Mouse (Mus musculus) stomach, embryonic 16.5 days (tissue): Measurements from ENCODE around the gene Rnaseh2c. TPM values are rescaled to one million over a fixed set of nuclear protein-coding genes. Genes with fewer than 3 reads are reported as not detected.

ENCODE experiments used
- ATAC-seq: fragments of 200-750 bp; cut with Nextera tagmentation; 2 replicates; pipeline ENCODE4 v1.8.0; 2017; ENCODE audit warnings: moderate number of reproducible peaks, moderate TSS enrichment; ENCODE audit not compliant: insufficient read depth, low FRiP score
- H3K27ac ChIP-seq: fragments of 300-500 bp; sonication (generic); 2 replicates; pipeline ENCODE4 v1.5.1; 2014; ENCODE audit warnings: low read length
- H3K27me3 ChIP-seq: fragments of 300-500 bp; sonication (generic); 2 replicates; pipeline ENCODE4 v1.6.1; 2014; ENCODE audit warnings: low read length, control low read depth, mixed read lengths; ENCODE audit not compliant: control insufficient read depth, insufficient read depth
- H3K36me3 ChIP-seq: fragments of 300-500 bp; sonication (generic); 2 replicates; pipeline ENCODE4 v1.6.1; 2014; ENCODE audit warnings: low read length; ENCODE audit not compliant: control insufficient read depth, insufficient read depth
- H3K4me1 ChIP-seq: fragments of 300-500 bp; sonication (generic); 2 replicates; pipeline ENCODE4 v1.6.1; 2014; ENCODE audit warnings: low read length, control low read depth, mixed read lengths; ENCODE audit not compliant: control insufficient read depth, insufficient read depth
- H3K4me2 ChIP-seq: fragments of 300-500 bp; sonication (generic); 2 replicates; pipeline ENCODE4 v1.6.1; 2014; ENCODE audit warnings: low read depth, low read length, mixed read lengths
- H3K4me3 ChIP-seq: fragments of 300-500 bp; sonication (generic); replicated peaks from 2 replicates; pipeline ENCODE4 v1.5.1; 2014; ENCODE audit warnings: mild to moderate bottlenecking, low read length
- H3K9ac ChIP-seq: fragments of 300-500 bp; sonication (generic); 2 replicates; pipeline ENCODE4 v1.6.1; 2014; ENCODE audit warnings: low read length
- H3K9me3 ChIP-seq: fragments of 300-500 bp; sonication (generic); replicated peaks from 2 replicates; pipeline ENCODE4 v1.6.1; 2016; ENCODE audit warnings: low read length, control low read depth; ENCODE audit not compliant: control insufficient read depth
- WGBS: fragments of 180-500 bp; shearing (Covaris S2); extraction: QIAGEN DNeasy Blood & Tissue Kit; methylation state at CpG from one replicate; pipeline ENCODE4 v1.1.7; 2014; 5-methylcytosine and 5-hydroxymethylcytosine counted together
- polyA plus RNA-seq: library from polyadenylated mRNA; unstranded; fragments of >200 nt; fragmentation: Nextera tagmentation; extraction: Ambion mirVana; gene quantifications from 2 replicates; pipeline ENCODE4 v1.2.1, GENCODE M21; 2015

Gene Rnaseh2c
- polyA plus RNA-seq, 1 experiment from 2014 or later = 125 TPM

- H3K4me1 ChIP-seq = 0 out of 2 replicates have a peak, but pooled peaks cover 7% of the 10 kb centered on the region
- peak overlapping the region; percentile 95 for H3K27ac ChIP-seq
- H3K36me3 ChIP-seq = no peaks in the 10 kb centered on the region
- WGBS = 18% methylated on average over 10 of the region's 10 CpGs
- peak overlapping the region; percentile 55 for H3K4me3 ChIP-seq
- H3K27me3 ChIP-seq = peaks cover 24% of the 10 kb centered on the region
- H3K9ac ChIP-seq = peak overlapping the region; percentile 71
- H3K4me2 ChIP-seq = peak overlapping the region; percentile 59
- ATAC-seq = 0 out of 2 replicates have a peak, but pooled peaks have one; percentile 17
- no peaks in the 10 kb centered on the region for H3K9me3 ChIP-seq
Observed at GRCm38 (mm10) chr19:5561252-5561790, 40.4 kb upstream of the Rnaseh2c start.

GRCm38 (mm10) chr19:5561886-5562285, 39.8 kb upstream of the Rnaseh2c start:
- no peaks in the 10 kb centered on the region for H3K36me3 ChIP-seq

GRCm38 (mm10) chr19:5562776-5563175, 38.9 kb upstream of the Rnaseh2c start:
- Histone ChIP-seq H3K9me3 (no peaks in the 10 kb centered on the region), H3K4me3 (no peak overlapping the region), H3K27me3 (peaks cover 22% of the 10 kb centered on the region), H3K4me1 (peaks cover 13% of the 10 kb centered on the region; the same call in 1 of the 2 replicates), H3K4me2 (no peak overlapping the region), H3K36me3 (no peaks in the 10 kb centered on the region), H3K9ac (no peak overlapping the region), H3K27ac (no peak overlapping the region)
- WGBS = 84% methylated on average over 10 of the region's 10 CpGs
- no peak for ATAC-seq

More at GRCm38 (mm10) chr19:5561886-5562285, 39.8 kb upstream of the Rnaseh2c start:
- H3K4me3 ChIP-seq = peak overlapping the region; percentile 55
- 45% methylated on average over 3 of the region's 3 CpGs for WGBS
- ATAC-seq = no peak
- peak overlapping the region; percentile 95 for H3K27ac ChIP-seq
- H3K9ac ChIP-seq = peak overlapping the region; percentile 71; the same call in 1 of the 2 replicates
- peaks cover 24% of the 10 kb centered on the region for H3K27me3 ChIP-seq
- H3K4me1 ChIP-seq = peaks cover 11% of the 10 kb centered on the region; the same call in 1 of the 2 replicates
- H3K9me3 ChIP-seq = no peaks in the 10 kb centered on the region
- H3K4me2 ChIP-seq = peak overlapping the region; percentile 59

- H3K4me3 ChIP-seq = no peak overlapping the region
- 0 out of 2 replicates have a peak, but pooled peaks cover 5% of the 10 kb centered on the region for H3K36me3 ChIP-seq
- H3K4me1 ChIP-seq = peaks cover 15% of the 10 kb centered on the region; the same call in 1 of the 2 replicates
- H3K27ac ChIP-seq = peak overlapping the region; percentile 96
- H3K27me3 ChIP-seq = peaks cover 3% of the 10 kb centered on the region; the same call in 1 of the 2 replicates
- WGBS = 65% methylated on average over 5 of the region's 5 CpGs
- peak overlapping the region; percentile 83 for H3K9ac ChIP-seq
- H3K9me3 ChIP-seq = no peaks in the 10 kb centered on the region
- no peak for ATAC-seq
- H3K4me2 ChIP-seq = 0 out of 2 replicates have a peak overlapping the region, but pooled peaks have one; percentile 97
Observed at GRCm38 (mm10) chr19:5566316-5566715, 35.4 kb upstream of the Rnaseh2c start.

- Histone ChIP-seq H3K9ac (peak overlapping the region; percentile 83), H3K27me3 (no peaks in the 10 kb centered on the region), H3K9me3 (no peaks in the 10 kb centered on the region), H3K27ac (peak overlapping the region; percentile 96), H3K36me3 (0 out of 2 replicates have a peak, but pooled peaks cover 9% of the 10 kb centered on the region), H3K4me1 (peaks cover 15% of the 10 kb centered on the region; the same call in 1 of the 2 replicates), H3K4me2 (peak overlapping the region; percentile 97), H3K4me3 (peak overlapping the region; percentile 77)
- ATAC-seq = peak; percentile 19; the same call in 1 of the 2 replicates
- WGBS = 2% methylated on average over 26 of the region's 26 CpGs
Observed at GRCm38 (mm10) chr19:5567180-5567533, 34.5 kb upstream of the Rnaseh2c start.

- under 1% methylated on average over 99 of the region's 102 CpGs for WGBS
- ATAC-seq = peak; percentile 89
- peak within 1 kb of the TSS; percentile 77 for H3K4me3 ChIP-seq
- H3K9ac ChIP-seq = peak within 1 kb of the TSS; percentile 83
- H3K36me3 ChIP-seq = 0 out of 2 replicates have a peak, but pooled peaks cover 9% of the 10 kb centered on the region
- peak within 1 kb of the TSS; percentile 96 for H3K27ac ChIP-seq
- peak within 1 kb of the TSS; percentile 97 for H3K4me2 ChIP-seq
- no peaks in the 10 kb centered on the region for H3K9me3 ChIP-seq
- no peaks in the 10 kb centered on the region for H3K27me3 ChIP-seq
- peaks cover 15% of the 10 kb centered on the region; the same call in 1 of the 2 replicates for H3K4me1 ChIP-seq
Observed at GRCm38 (mm10) chr19:5567534-5568469, 33.9 kb upstream of the Rnaseh2c start, which contains the start of gene Ap5b1. Gene Ap5b1, plus strand, starts transcription at chr19:5568025.

- peaks cover 15% of the 10 kb centered on the region; the same call in 1 of the 2 replicates for H3K4me1 ChIP-seq
- no peaks in the 10 kb centered on the region for H3K9me3 ChIP-seq
- 9% methylated on average over 27 of the region's 27 CpGs for WGBS
- peak overlapping the region; percentile 83 for H3K9ac ChIP-seq
- peak overlapping the region; percentile 97 for H3K4me2 ChIP-seq
- 0 out of 2 replicates have a peak, but pooled peaks cover 9% of the 10 kb centered on the region for H3K36me3 ChIP-seq
- H3K27me3 ChIP-seq = no peaks in the 10 kb centered on the region
- H3K4me3 ChIP-seq = peak overlapping the region; percentile 77
- peak; percentile 3; the same call in 1 of the 2 replicates for ATAC-seq
- peak overlapping the region; percentile 96 for H3K27ac ChIP-seq
Observed at GRCm38 (mm10) chr19:5568470-5569140, 33.1 kb upstream of the Rnaseh2c start.

GRCm38 (mm10) chr19:5569521-5569920, 32.2 kb upstream of the Rnaseh2c start:
- ATAC-seq = no peak
- 0 out of 2 replicates have a peak, but pooled peaks cover 9% of the 10 kb centered on the region for H3K36me3 ChIP-seq
- no peak overlapping the region for H3K27ac ChIP-seq
- WGBS = 84% methylated on average over 10 of the region's 10 CpGs
- H3K4me2 ChIP-seq = no peak overlapping the region
- H3K4me3 ChIP-seq = 0 out of 2 replicates have a peak overlapping the region, but pooled peaks have one; percentile 77
- H3K27me3 ChIP-seq = no peaks in the 10 kb centered on the region
- H3K4me1 ChIP-seq = peaks cover 15% of the 10 kb centered on the region; the same call in 1 of the 2 replicates
- H3K9ac ChIP-seq = no peak overlapping the region; the same call in 1 of the 2 replicates
- no peaks in the 10 kb centered on the region for H3K9me3 ChIP-seq
